Mouse (Mus musculus): ENCODE measurements around the gene Dpf3. TPM values are rescaled to one million over a fixed set of nuclear protein-coding genes. Genes with fewer than 3 reads are reported as not detected.

The Dpf3 gene
- total and polyA plus RNA-seq, 2 experiments from 2014 or later: 14.3 to 31.7 TPM

- H3K4me1 ChIP-seq (ENCODE audit: insufficient read depth, low read length): no peaks in the 10 kb centered on the region
- ATAC-seq (ENCODE audit: low FRiP score) (no peak), DNase-seq (ENCODE audit: low spot score) (no peak)
- 84% methylated on average over 4 of the region's 4 CpGs for WGBS
- H3K27ac ChIP-seq (ENCODE audit: low read depth, low read length): no peak overlapping the region
- no peak overlapping the region for H3K9ac ChIP-seq (replicated peaks; ENCODE audit: low read length, poor library complexity, severe bottlenecking)
- no peak overlapping the region for H3K4me3 ChIP-seq (ENCODE audit: low read depth, low read length)
- H3K9me3 ChIP-seq (ENCODE audit: low read length): no peaks in the 10 kb centered on the region
- H3K27me3 ChIP-seq (ENCODE audit: insufficient read depth, low read length): no peaks in the 10 kb centered on the region
- TF ChIP-seq CTCF (IDR thresholded peaks at IDR 0.05): no peak
- no peak overlapping the region for H3K4me2 ChIP-seq (ENCODE audit: low read depth, low read length, poor library complexity, severe bottlenecking)
- H3K36me3 ChIP-seq (ENCODE audit: insufficient read depth, low read length): no peaks in the 10 kb centered on the region
Measured at GRCm38 (mm10) chr12:83231258-83231657, 256.3 kb downstream of the Dpf3 start.

GRCm38 (mm10) chr12:83229683-83230082, 257.8 kb downstream of the Dpf3 start:
- H3K9ac ChIP-seq (replicated peaks; ENCODE audit: low read length, poor library complexity, severe bottlenecking): no peak overlapping the region
- no peaks in the 10 kb centered on the region for H3K27me3 ChIP-seq (ENCODE audit: insufficient read depth, low read length)
- WGBS: 87% methylated on average over 6 of the region's 6 CpGs
- H3K4me3 ChIP-seq (ENCODE audit: low read depth, low read length): no peak overlapping the region
- ATAC-seq (ENCODE audit: low FRiP score): no peak
- H3K9me3 ChIP-seq (ENCODE audit: low read length): no peaks in the 10 kb centered on the region
- no peaks in the 10 kb centered on the region for H3K4me1 ChIP-seq (ENCODE audit: insufficient read depth, low read length)
- H3K4me2 ChIP-seq (ENCODE audit: low read depth, low read length, poor library complexity, severe bottlenecking): no peak overlapping the region
- no peak overlapping the region for H3K27ac ChIP-seq (ENCODE audit: low read depth, low read length)
- no peaks in the 10 kb centered on the region for H3K36me3 ChIP-seq (ENCODE audit: insufficient read depth, low read length)
- no peak for DNase-seq (ENCODE audit: low spot score)
- no peak for TF ChIP-seq CTCF (IDR thresholded peaks at IDR 0.05)

GRCm38 (mm10) chr12:83227014-83227413, 260.5 kb downstream of the Dpf3 start:
- Histone ChIP-seq H3K4me2 (ENCODE audit: low read depth, low read length, poor library complexity, severe bottlenecking) (no peak overlapping the region), H3K36me3 (ENCODE audit: insufficient read depth, low read length) (no peaks in the 10 kb centered on the region), H3K4me1 (ENCODE audit: insufficient read depth, low read length) (no peaks in the 10 kb centered on the region), H3K27me3 (ENCODE audit: insufficient read depth, low read length) (no peaks in the 10 kb centered on the region), H3K27ac (ENCODE audit: low read depth, low read length) (no peak overlapping the region), H3K9me3 (ENCODE audit: low read length) (no peaks in the 10 kb centered on the region), H3K4me3 (ENCODE audit: low read depth, low read length) (no peak overlapping the region), H3K9ac (replicated peaks; ENCODE audit: low read length, poor library complexity, severe bottlenecking) (no peak overlapping the region)
- 27% methylated on average over 4 of the region's 4 CpGs for WGBS
- no peak for TF ChIP-seq CTCF (IDR thresholded peaks at IDR 0.05)
- no peak for ATAC-seq (ENCODE audit: low FRiP score)
- DNase-seq (ENCODE audit: low spot score): no peak

GRCm38 (mm10) chr12:83220964-83221363, 266.6 kb downstream of the Dpf3 start:
- Histone ChIP-seq H3K27ac (ENCODE audit: low read depth, low read length) (no peak overlapping the region), H3K36me3 (ENCODE audit: insufficient read depth, low read length) (no peaks in the 10 kb centered on the region), H3K9me3 (ENCODE audit: low read length) (no peaks in the 10 kb centered on the region), H3K4me1 (ENCODE audit: insufficient read depth, low read length) (no peaks in the 10 kb centered on the region), H3K4me3 (ENCODE audit: low read depth, low read length) (no peak overlapping the region), H3K4me2 (ENCODE audit: low read depth, low read length, poor library complexity, severe bottlenecking) (no peak overlapping the region), H3K9ac (replicated peaks; ENCODE audit: low read length, poor library complexity, severe bottlenecking) (no peak overlapping the region), H3K27me3 (ENCODE audit: insufficient read depth, low read length) (no peaks in the 10 kb centered on the region)
- DNase-seq (ENCODE audit: low spot score): no peak
- TF ChIP-seq CTCF (IDR thresholded peaks at IDR 0.05): no peak
- WGBS: 85% methylated on average over 7 of the region's 7 CpGs
- ATAC-seq (ENCODE audit: low FRiP score): no peak

GRCm38 (mm10) chr12:83213879-83214341, 273.6 kb downstream of the Dpf3 start:
- H3K27ac ChIP-seq (ENCODE audit: low read depth, low read length): no peak overlapping the region; the same call in 1 of the 2 replicates
- TF ChIP-seq CTCF (IDR thresholded peaks at IDR 0.05): peak; percentile 65
- WGBS: 12% methylated on average over 6 of the region's 6 CpGs
- H3K9me3 ChIP-seq (ENCODE audit: low read length): no peaks in the 10 kb centered on the region
- no peak for ATAC-seq (ENCODE audit: low FRiP score)
- H3K9ac ChIP-seq (replicated peaks; ENCODE audit: low read length, poor library complexity, severe bottlenecking): no peak overlapping the region
- DNase-seq (ENCODE audit: low spot score): peak; percentile 76
- no peak overlapping the region for H3K4me3 ChIP-seq (ENCODE audit: low read depth, low read length)
- no peak overlapping the region for H3K4me2 ChIP-seq (ENCODE audit: low read depth, low read length, poor library complexity, severe bottlenecking)
- H3K27me3 ChIP-seq (ENCODE audit: insufficient read depth, low read length): no peaks in the 10 kb centered on the region
- no peaks in the 10 kb centered on the region for H3K36me3 ChIP-seq (ENCODE audit: insufficient read depth, low read length)
- no peaks in the 10 kb centered on the region for H3K4me1 ChIP-seq (ENCODE audit: insufficient read depth, low read length)

GRCm38 (mm10) chr12:83211976-83212375, 275.5 kb downstream of the Dpf3 start:
- Histone ChIP-seq H3K4me1 (ENCODE audit: insufficient read depth, low read length) (no peaks in the 10 kb centered on the region), H3K27ac (ENCODE audit: low read depth, low read length) (no peak overlapping the region), H3K27me3 (ENCODE audit: insufficient read depth, low read length) (no peaks in the 10 kb centered on the region), H3K36me3 (ENCODE audit: insufficient read depth, low read length) (no peaks in the 10 kb centered on the region), H3K9ac (replicated peaks; ENCODE audit: low read length, poor library complexity, severe bottlenecking) (no peak overlapping the region), H3K4me2 (ENCODE audit: low read depth, low read length, poor library complexity, severe bottlenecking) (no peak overlapping the region), H3K9me3 (ENCODE audit: low read length) (no peaks in the 10 kb centered on the region), H3K4me3 (ENCODE audit: low read depth, low read length) (no peak overlapping the region)
- no peak for DNase-seq (ENCODE audit: low spot score)
- 81% methylated on average over 2 of the region's 2 CpGs for WGBS
- TF ChIP-seq CTCF (IDR thresholded peaks at IDR 0.05): 0 out of 2 replicates have a peak, but pooled peaks have one; percentile 16
- ATAC-seq (ENCODE audit: low FRiP score): no peak

Measured in midbrain, postnatal 0 days (tissue).